Mouse (Mus musculus) naive thymus-derived CD4-positive, alpha-beta T cell, adult 2 months (primary cell): ENCODE data around the gene Dvl2.
"Not testable (repeated sequence)": the region's sequence is repeated elsewhere in the genome, so short reads cannot be mapped to it uniquely, and the experiment has no call there.

Source experiments
- DNase-seq: peaks from one replicate; pipeline ENCODE4 v3.0.0-alpha.2; 2011; ENCODE audit warnings: low read depth

Gene Dvl2

DNA sequence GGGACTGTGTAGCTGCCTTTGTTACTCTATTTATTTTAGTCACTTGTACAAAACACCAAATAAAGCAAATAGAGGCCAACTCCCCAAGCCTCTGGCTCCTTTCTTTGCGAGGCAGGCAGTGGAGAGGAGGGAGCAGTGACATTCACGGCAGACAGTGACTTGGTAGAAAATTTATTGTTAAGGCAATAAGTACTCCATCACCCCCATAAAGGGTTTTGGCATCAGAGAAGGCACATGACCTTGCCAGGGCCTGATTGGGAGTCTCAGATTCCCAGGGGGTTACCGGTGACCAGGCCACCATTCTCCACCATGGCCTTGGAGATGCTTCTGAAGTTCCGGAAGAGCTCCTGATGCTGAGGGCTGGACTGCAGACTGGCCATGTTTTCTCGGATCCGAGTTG lies 9.6 kb downstream of the Dvl2 start:
- DNase-seq, result no peak

DNA sequence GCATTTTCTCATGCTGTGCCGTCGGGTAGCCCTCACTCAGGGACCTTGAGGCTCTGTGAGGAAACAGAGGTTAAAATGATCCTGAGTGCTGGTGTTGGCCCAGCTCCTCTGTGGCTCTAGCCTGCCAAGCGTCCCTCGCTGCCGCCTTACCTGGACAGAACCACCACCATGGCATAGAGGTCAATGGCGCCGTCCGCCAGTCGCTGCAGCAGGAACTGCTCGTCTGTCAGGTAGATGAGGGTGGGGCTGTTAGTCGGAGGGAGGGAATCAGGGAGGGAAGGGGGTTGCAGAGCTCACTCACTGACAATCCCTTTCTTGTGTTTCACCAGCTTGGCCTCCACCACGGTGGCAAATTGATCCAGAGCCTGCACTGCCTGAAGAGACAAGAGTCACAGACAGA lies 10.2 kb downstream of the Dvl2 start:
- no peak for DNase-seq

DNA sequence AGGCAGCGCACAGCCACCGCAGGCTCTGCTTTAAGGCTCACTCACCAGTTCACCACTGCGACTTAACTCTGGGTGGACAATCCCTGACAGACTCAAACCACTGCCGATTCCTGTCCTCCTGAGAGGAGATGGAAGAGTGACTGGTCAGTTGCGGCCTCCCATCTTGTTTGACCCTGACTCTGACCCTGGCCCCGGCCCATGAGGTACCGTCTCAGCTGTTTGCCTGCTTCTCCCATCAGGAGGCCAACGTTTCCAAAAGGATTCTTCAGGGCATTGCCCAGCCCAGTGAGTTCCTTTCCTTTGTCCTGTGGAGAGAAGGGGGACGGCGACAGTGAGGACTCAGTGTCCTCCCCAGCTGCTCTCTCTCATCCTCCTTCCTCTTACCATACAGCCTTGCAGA lies 10.6 kb downstream of the Dvl2 start:
- no peak for DNase-seq

GRCm38 (mm10) chr11:70012931-70013330 lies 12.5 kb downstream of the Dvl2 start:
- DNase-seq, result no peak

DNA sequence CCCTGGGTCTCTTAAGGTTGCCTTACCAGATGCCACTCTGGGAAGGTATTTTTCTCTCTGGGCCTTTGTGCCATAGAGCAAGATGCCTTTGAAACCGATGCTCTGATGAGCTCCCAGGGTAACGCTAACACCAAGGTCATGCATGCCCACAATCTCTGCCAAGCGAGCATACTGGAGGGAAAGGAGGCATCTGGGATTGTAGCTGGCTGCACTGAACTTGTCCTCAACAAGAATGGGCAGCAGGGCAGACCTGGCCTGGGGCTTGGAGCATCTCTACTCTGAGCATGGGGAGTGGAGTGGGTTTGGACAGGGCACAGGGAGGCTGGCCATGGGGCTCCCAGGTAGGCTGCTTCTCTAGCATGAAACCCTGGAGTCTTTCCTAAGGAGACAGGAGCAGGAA lies 13.0 kb downstream of the Dvl2 start:
- no peak for DNase-seq

DNA sequence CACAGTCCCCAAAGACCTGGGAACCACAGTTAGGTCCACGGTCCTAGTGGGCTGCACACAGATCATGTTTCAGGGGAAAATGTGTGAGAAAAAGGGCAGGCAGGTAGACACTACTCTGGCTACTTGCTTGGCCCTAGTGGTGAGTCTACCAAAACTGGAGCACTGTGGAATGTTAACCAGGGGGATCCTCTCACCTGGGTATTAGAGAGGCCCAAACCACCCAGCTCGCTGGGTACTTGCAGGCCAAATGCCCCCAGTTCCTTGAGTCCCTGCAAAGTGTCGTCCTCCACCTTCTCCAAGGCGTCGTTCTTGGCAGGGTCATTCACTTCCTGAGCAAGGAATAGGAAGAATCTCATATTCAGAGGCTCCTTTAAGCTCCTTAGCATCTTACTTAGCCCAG lies 13.7 kb downstream of the Dvl2 start:
- DNase-seq, result no peak

GRCm38 (mm10) chr11:70014880-70015558 lies 14.6 kb downstream of the Dvl2 start, which contains the start of gene Acadvl:
TSS of gene Acadvl (minus strand) at chr11:70015411.
- DNase-seq, result peak; percentile 81

- no peak for DNase-seq
Observed at GRCm38 (mm10) chr11:70015677-70016076, 15.3 kb downstream of the Dvl2 start.

DNA sequence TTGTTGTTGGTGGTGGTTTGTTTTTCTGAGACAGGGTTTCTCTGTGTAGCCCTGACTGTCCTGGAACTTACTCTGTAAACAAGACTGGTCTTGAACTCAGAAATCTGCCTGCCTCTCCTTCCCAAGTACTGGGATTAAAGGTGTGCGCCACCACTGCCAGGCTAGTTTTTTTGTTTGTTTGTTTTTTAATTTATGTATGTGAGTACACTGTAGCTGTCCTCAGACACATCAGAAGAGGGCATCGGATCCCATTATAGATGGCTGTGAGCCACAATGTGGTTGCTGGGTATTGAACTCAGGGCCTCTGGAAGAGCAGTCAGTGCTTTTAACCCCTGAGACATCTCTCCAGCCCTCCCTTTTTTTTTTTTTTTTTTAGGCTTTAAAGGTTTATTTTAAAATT lies 15.8 kb downstream of the Dvl2 start:
- not testable (repeated sequence) for DNase-seq

- DNase-seq, result no peak
Observed at GRCm38 (mm10) chr11:70016669-70017068, 16.3 kb downstream of the Dvl2 start, which contains the start of gene Dlg4. TSS of gene Dlg4 (plus strand) at chr11:70016942.

DNA sequence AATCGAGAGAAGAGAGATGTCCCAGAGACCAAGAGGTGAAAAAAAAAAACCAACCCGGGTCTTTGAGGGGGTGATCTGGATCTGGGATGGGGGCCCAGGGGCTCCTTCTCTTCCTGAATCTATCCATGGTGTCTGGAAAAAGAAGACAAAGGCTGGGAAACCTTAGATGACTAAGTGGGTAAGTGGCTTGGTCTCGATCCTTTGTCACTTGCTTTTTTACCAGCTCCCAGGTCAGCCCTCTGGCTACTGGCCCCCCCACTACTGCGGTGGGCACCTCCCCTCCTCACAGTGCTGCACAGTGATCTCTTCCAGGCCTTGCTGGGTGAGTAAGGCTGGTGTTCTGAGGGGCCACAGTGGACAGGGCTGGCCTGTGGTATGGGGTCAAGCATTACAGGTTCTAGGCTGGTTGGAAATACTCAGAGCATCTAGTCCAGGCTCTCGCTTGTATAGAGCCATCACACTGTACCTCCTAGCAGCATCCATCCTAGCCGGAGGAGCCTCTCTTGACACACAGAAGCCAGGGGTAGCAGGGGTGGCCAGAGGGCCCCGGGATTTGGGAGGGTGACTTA lies 16.9 kb downstream of the Dvl2 start:
- no peak for DNase-seq

DNA sequence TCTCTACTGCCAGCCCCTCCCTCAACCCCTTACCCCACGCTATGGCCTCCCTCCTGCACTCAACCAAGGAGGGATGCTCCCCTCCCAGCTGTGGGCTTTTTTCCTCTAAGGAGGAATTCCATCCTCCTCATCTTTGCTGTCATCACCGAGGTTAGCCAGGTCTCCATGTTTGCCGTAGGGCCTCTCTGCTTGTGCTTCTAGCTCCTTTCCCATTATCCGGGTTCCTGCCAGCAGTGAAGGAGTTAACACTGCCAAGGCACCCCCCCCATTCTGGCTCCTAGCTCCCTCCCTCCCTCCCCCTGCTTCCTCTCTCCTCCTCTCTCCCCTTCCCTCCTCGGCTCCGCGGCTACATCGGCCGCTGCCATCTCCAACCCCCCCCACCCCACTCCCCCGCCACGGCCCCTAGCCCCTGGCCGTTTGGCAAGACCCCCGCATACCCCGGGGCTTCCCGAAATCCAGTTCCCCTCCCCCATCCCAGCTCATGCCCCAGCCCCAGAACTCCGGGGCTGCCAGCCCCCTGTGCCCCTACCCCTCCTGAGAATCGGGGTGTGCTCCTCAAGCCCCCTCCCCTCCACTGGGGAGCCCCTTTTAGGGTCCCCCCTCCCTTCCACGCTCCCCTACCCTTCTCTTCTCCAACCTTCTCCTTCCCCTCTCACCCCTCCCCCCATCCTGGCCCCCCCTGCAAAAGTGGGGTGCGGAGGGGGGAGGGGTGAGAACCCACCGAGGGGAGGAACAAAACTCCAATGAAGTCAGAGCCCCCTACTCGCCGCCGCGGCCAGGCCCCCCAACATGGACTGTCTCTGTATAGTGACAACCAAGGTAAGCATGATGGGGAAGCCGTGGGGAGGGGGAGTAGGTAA lies 18.0 kb downstream of the Dvl2 start:
- DNase-seq, result peak; percentile 58

- no peak for DNase-seq
Observed at GRCm38 (mm10) chr11:70019495-70020021, 19.2 kb downstream of the Dvl2 start.

DNA sequence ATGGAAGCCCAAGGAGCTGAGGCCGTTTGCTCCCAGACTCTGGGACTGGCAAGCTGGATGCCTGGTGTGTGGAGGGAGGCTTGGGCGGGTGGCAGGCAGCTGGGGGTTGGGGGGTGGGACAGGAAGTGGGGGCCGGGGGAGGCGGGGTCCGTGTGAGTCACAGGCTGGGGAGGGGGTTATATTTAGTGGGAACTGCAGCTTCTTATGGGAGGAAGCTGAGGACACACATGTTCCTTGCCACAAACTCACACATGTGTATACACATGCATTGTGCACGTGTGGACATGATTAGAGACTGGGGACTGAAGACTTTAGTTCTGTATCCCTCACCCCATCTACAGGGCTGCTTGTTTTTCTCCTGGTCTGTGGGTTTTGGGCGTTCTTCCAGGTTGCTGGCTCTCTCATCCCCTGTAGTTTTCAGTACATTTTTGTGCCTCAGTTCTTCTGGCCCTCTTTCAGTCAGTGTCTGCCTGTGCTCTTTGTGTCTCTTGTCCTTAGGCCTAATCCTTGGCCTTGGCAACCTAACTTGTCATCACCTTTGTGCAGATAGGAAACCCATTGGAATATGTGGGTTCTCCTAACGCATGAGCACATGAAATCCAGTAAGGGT lies 19.7 kb downstream of the Dvl2 start:
- DNase-seq, result peak; percentile 59

DNA sequence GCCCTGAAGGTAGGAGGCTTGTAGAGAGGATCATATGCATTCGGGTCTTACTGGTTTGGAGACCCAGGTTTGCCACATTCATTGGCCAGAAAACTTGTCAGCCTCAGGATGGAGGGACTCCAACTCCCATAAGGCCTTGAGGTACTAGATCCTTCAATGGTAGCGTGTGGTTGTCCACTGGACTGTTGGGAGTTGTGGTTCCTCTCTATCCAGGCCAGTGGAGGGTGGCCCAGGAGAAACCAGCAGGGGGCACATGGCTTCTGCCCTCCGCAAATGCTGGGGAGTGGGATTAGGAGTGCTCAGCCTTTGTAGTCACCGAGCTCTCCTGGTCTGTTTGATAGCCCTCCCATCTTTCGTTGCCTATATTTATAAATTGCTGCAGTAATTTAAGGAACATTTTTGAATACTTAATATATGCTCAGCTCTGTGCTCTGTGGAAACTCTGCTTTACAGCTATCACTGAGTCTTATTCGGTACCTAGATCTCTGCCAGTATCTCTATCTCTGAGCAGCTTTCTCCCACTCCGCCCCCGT lies 20.4 kb downstream of the Dvl2 start:
- DNase-seq, result peak; percentile 82

GRCm38 (mm10) chr11:70021264-70022132 lies 21.1 kb downstream of the Dvl2 start:
- peak; percentile 94 for DNase-seq

- no peak for DNase-seq
Observed at GRCm38 (mm10) chr11:70023481-70024150, 23.2 kb downstream of the Dvl2 start.

DNA sequence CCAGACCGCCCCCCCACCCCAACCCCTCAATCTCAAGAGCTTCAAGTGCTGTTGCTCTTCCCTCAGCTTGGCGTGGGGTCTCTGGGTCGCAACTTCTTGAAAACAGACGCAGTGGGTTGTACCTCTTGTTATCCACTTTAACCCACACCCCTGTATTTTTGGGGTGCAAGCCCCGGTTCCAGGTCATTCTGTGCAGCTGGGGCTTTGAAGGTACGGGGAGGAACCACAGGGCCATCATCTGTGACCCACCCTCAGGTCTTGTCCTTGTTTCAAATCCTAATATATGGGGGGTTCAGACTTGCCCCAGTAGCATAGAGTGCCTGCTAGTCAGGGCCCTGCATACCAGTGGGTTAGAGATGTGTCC lies 23.7 kb downstream of the Dvl2 start:
- no peak for DNase-seq

- no peak for DNase-seq
Observed at GRCm38 (mm10) chr11:70026689-70027088, 26.3 kb downstream of the Dvl2 start.

DNA sequence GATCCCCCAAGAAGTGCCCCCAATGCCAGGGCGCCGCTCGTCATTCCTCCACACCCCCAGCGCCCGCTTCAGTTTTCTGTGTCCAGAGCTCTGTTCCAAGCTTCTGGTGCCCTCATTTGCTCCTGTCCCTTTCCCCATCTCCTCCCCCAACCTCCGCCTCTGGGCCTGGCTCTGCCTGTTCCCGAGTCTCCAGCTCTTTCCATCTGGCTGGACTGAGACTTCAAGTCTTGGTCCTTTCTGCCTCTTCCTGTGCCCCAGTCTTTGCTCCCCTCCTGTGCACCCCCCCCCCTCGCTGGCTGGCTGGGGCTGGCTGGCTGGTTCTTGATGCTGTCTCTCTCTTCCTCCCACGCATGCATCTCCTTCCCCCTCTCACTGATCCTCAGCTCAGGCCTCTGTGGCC lies 27.0 kb downstream of the Dvl2 start:
- peak; percentile 67 for DNase-seq
